Mouse (Mus musculus) intestine, postnatal 0 days (tissue): ENCODE measurements at regions not wholly inside any gene's neighbourhood (a gene's known extent, or its start where the extent isn't known, plus 50 kb on each side); places are given as distances from the start of the nearest gene placed in this dataset.

Experiments used
- ATAC-seq: fragments of 200-750 bp; cut with Nextera tagmentation; 2 replicates; pipeline ENCODE4 v1.8.0; 2017; ENCODE audit warnings: mild to moderate bottlenecking, moderate TSS enrichment, moderate library complexity
- H3K27ac ChIP-seq: fragments of 300-500 bp; sonication (generic); 2 replicates; pipeline ENCODE4 v1.5.1; 2014; ENCODE audit warnings: mild to moderate bottlenecking, low read depth, low read length, moderate library complexity
- H3K27me3 ChIP-seq: fragments of 300-500 bp; sonication (generic); replicated peaks from 2 replicates; pipeline ENCODE4 v1.6.1; 2014; ENCODE audit warnings: low read length, mixed read lengths; ENCODE audit not compliant: control insufficient read depth, insufficient read depth
- H3K36me3 ChIP-seq: fragments of 300-500 bp; sonication (generic); 2 replicates; pipeline ENCODE4 v1.6.1; 2014; ENCODE audit warnings: mild to moderate bottlenecking, moderate library complexity; ENCODE audit not compliant: control insufficient read depth, insufficient read depth
- H3K4me1 ChIP-seq: fragments of 300-500 bp; sonication (generic); replicated peaks from 2 replicates; pipeline ENCODE4 v1.6.1; 2014; ENCODE audit warnings: antibody characterized with exemption, low read length, mixed read lengths; ENCODE audit not compliant: control insufficient read depth, insufficient read depth
- H3K4me2 ChIP-seq: fragments of 300-500 bp; sonication (generic); replicated peaks from 2 replicates; pipeline ENCODE4 v1.6.1; 2014; ENCODE audit warnings: low read depth, mild to moderate bottlenecking, moderate library complexity
- H3K4me3 ChIP-seq: fragments of 300-500 bp; sonication (generic); 2 replicates; pipeline ENCODE4 v1.5.1; 2014; ENCODE audit warnings: low read depth, low read length
- H3K9ac ChIP-seq: fragments of 300-500 bp; sonication (generic); 2 replicates; pipeline ENCODE4 v1.6.1; 2014; ENCODE audit warnings: mild to moderate bottlenecking, low read depth, low read length
- H3K9me3 ChIP-seq: fragments of 300-500 bp; sonication (generic); 2 replicates; pipeline ENCODE4 v1.6.1; 2016; ENCODE audit warnings: mixed run types; ENCODE audit not compliant: control insufficient read depth
- CTCF ChIP-seq: sonication (generic); IDR thresholded peaks from 2 replicates; pipeline ENCODE4 v1.5.1; 2016; ENCODE audit warnings: low read depth, mild to moderate bottlenecking, control low read depth, antibody characterized with exemption, moderate library complexity
- WGBS: fragments of 180-500 bp; shearing (Covaris S2); extraction: QIAGEN DNeasy Blood & Tissue Kit; methylation state at CpG from one replicate; pipeline ENCODE4 v1.1.7; 2014; 5-methylcytosine and 5-hydroxymethylcytosine counted together

DNA sequence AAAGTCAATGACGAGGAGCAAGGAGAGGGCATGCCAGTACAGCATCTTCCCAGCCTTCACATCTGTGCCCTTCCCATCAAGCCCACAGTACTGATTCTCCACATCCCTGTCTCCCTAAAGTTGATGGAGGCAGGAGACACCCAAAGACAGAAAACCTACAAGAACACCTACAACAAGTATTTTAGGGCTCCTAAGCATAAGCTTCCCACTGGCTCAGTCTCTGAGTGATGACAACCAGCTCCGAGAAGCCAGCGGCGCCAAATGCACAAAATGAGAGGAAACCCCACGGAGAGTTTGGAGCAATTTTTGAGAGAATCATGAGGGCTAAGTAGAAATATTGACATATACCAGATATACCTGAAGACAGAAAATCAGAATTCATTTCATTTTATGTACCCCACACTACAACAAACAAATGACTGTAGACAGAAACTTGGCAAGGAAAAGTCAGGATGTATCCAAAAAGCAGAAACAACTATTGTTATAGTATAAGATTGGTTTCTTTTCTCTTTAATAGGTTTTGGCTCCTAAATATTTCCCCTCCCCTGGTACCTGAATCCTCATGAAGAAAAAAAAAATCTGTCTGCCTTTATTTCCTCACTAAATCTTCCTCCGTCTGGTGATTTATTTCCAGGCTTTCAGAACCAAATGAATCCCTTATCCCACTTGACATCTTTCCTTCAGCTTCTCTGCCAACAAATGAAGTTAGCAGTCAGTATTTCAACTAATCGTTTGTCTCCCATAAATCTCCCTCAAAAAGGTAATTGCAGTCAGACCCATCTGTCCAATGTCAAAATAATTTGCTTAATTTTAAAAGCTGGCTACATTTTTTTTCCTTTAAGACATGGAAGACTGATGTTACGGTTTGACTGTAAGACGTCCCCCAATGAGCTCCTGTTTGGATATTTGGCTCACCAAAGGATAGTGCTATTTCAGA lies 102.0 kb downstream of the Actbl2 start:
- ATAC-seq, result no peak
- WGBS, result 82% methylated on average over 9 of the region's 9 CpGs
- Histone ChIP-seq H3K4me1 (no peaks in the 10 kb centered on the region), H3K27ac (no peak overlapping the region), H3K9me3 (no peaks in the 10 kb centered on the region), H3K4me2 (no peak overlapping the region), H3K36me3 (no peaks in the 10 kb centered on the region), H3K27me3 (no peaks in the 10 kb centered on the region), H3K9ac (no peak overlapping the region), H3K4me3 (no peak overlapping the region)
- TF ChIP-seq CTCF, result no peak

DNA sequence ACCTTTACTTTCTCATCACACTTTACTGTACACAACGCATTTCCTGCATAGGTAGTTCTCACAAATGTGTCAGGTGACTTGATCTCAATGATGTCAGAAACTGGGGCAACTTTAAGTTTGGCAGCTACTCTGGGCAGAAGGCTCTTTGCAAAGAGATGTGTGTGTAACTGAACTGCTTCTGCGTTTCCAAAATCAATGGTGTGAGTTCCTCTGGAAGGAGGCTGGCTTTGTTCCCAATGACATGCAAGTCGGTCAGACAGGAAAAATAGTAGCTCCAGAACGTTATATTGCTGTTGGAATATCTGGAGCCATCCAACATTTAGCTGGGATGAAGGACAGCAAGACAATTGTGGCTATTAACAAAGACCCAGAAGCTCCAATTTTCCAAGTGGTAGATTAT lies 106.6 kb downstream of the Actbl2 start:
- no peak for TF ChIP-seq CTCF
- Histone ChIP-seq H3K9me3 (no peaks in the 10 kb centered on the region), H3K36me3 (no peaks in the 10 kb centered on the region), H3K9ac (no peak overlapping the region), H3K27ac (no peak overlapping the region), H3K4me2 (no peak overlapping the region), H3K4me1 (no peaks in the 10 kb centered on the region), H3K27me3 (no peaks in the 10 kb centered on the region), H3K4me3 (no peak overlapping the region)
- ATAC-seq, result no peak
- 70% methylated on average over 4 of the region's 4 CpGs for WGBS

DNA sequence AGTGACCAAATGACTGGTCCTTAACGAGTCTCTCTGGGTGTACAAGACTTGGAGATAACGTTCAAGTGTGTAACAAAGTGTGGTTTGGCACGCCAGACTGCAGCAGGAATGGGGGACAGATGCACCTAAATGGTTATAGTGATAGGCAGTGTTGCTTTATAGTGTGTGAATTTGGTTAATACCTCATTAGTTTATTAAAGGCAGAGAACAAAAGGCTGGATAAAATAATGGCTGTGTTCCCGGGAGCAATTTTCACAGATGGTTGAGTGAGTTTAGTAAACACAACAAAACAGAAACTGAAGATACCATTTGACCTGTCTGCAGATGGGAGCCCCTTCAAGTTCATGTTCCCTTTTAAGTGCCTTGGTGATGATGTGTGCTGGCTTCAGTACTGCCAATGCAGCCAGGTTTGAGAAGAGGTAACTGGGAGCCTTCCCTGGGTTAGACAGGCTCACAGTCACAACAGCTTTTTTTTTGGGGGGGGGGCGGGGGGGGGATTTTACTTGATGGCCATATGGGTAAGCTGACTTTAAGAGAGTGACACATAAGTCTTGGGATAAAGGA lies 108.4 kb downstream of the Actbl2 start:
- no peak for ATAC-seq
- no peak for TF ChIP-seq CTCF
- no peak overlapping the region for H3K4me3 ChIP-seq
- no peaks in the 10 kb centered on the region for H3K9me3 ChIP-seq
- H3K27me3 ChIP-seq, result no peaks in the 10 kb centered on the region
- no peaks in the 10 kb centered on the region for H3K36me3 ChIP-seq
- no peak overlapping the region for H3K4me2 ChIP-seq
- H3K27ac ChIP-seq, result no peak overlapping the region
- 60% methylated on average over 5 of the region's 5 CpGs for WGBS
- no peak overlapping the region for H3K9ac ChIP-seq
- H3K4me1 ChIP-seq, result no peaks in the 10 kb centered on the region

DNA sequence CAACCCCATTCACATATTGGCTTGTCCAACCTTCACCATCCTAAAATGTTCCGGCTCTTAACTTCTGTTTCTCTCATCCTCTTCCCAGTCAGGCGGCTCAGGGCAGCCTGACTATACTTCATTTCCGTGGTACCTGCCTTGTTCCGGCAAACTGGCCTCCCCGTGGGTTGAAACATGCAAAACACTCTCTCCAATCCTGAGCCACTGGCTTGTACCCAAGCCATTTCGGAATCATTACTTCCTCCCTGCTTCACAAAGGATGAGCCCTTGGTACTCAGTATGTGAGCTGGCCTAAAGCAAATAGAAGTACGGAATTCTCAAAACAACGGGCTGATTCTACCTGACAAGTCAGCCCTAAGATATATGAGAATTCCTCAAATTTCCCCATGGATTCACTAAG lies 112.1 kb downstream of the Actbl2 start:
- no peaks in the 10 kb centered on the region for H3K27me3 ChIP-seq
- no peaks in the 10 kb centered on the region for H3K4me1 ChIP-seq
- H3K36me3 ChIP-seq, result no peaks in the 10 kb centered on the region
- no peak overlapping the region for H3K4me2 ChIP-seq
- 89% methylated on average over 8 of the region's 8 CpGs for WGBS
- TF ChIP-seq CTCF, result no peak
- no peak for ATAC-seq
- no peaks in the 10 kb centered on the region for H3K9me3 ChIP-seq
- H3K27ac ChIP-seq, result no peak overlapping the region
- no peak overlapping the region for H3K4me3 ChIP-seq
- no peak overlapping the region for H3K9ac ChIP-seq

DNA sequence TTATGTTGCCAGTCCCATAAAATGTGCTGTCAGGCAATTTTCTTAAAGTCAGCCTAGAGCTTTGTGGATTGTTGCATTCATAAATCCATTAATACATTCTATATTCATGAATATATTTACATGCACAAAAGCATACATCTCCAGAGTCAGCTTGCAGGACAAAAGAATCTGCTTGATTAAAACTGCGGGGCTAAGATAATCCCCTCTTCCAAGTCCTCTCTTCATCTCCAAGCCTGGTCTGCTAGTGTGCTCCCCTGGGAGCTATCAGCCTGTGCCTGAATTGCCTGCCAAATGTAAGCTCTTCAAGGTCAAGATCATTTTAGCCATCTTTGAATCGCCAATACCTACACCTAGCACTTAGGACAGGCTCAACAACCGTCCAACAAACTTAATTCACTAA lies 112.8 kb downstream of the Actbl2 start:
- ATAC-seq, result no peak
- WGBS, result 56% methylated on average over 3 of the region's 3 CpGs
- Histone ChIP-seq H3K27ac (no peak overlapping the region), H3K9ac (no peak overlapping the region), H3K27me3 (no peaks in the 10 kb centered on the region), H3K4me1 (no peaks in the 10 kb centered on the region), H3K4me3 (no peak overlapping the region), H3K36me3 (no peaks in the 10 kb centered on the region), H3K9me3 (no peaks in the 10 kb centered on the region), H3K4me2 (no peak overlapping the region)
- no peak for TF ChIP-seq CTCF

DNA sequence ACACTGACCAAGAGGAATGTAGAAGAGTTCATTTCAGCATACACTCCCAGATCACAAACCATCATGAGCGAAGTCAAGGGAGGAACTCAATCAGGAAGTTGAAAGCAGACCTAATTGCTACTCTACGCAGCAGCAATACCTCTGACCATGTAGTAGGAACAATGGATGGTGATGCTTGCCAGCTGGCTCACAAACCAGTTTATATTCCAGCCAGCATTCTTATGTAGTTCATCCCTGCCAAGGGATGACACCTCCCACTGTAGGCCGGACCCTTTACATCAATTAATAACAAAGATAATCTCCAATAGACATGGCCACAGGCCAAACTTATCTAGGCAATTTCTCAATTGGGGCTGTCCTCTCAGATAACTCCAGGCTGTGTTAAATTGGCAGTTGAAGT lies 115.1 kb downstream of the Actbl2 start:
- Histone ChIP-seq H3K9ac (no peak overlapping the region), H3K4me2 (no peak overlapping the region), H3K36me3 (no peaks in the 10 kb centered on the region), H3K4me1 (no peaks in the 10 kb centered on the region), H3K27me3 (no peaks in the 10 kb centered on the region), H3K27ac (no peak overlapping the region), H3K4me3 (no peak overlapping the region), H3K9me3 (no peaks in the 10 kb centered on the region)
- 74% methylated on average over 3 of the region's 3 CpGs for WGBS
- no peak for TF ChIP-seq CTCF
- no peak for ATAC-seq
